Mouse (Mus musculus): ENCODE measurements at regions not wholly inside any gene's neighbourhood (a gene's known extent, or its start where the extent isn't known, plus 50 kb on each side); places are given as distances from the start of the nearest gene placed in this dataset.

GRCm38 (mm10) chr19:36189662-36190061 lies 69.8 kb upstream of the Ankrd1 start:
- TF ChIP-seq CTCF (IDR thresholded peaks at IDR 0.05; ENCODE audit: low read depth, low read length) (no peak), GATA1 (IDR thresholded peaks at IDR 0.05; ENCODE audit: borderline replicate concordance, low read length) (no peak)

All from G1E (cell line).